Mouse (Mus musculus) macrophage (primary cell): Measurements from ENCODE around the gene Cpne9. TPM values are rescaled to one million over a fixed set of nuclear protein-coding genes. Genes with fewer than 3 reads are reported as not detected.

Experiments
- H3K27ac ChIP-seq: fragments of 350-480 bp; formaldehyde crosslinking; 2 replicates; pipeline ENCODE4 v1.9.0; 2021
- H3K36me3 ChIP-seq: fragments of 350-480 bp; formaldehyde crosslinking; 2 replicates; pipeline ENCODE4 v1.9.0; 2021; ENCODE audit errors: inconsistent target
- H3K4me3 ChIP-seq: fragments of 350-480 bp; formaldehyde crosslinking; 2 replicates; pipeline ENCODE4 v1.9.0; 2021; ENCODE audit errors: inconsistent target
- H3K79me2 ChIP-seq: fragments of 350-480 bp; formaldehyde crosslinking; 2 replicates; pipeline ENCODE4 v1.9.0; 2021; ENCODE audit errors: inconsistent target
- WGBS: methylation state at CpG from one replicate; pipeline ENCODE4 v1.1.7; 2026; ENCODE audit warnings: inconsistent platforms; ENCODE audit not compliant: missing documents; 5-methylcytosine and 5-hydroxymethylcytosine counted together
- polyA plus RNA-seq: library from polyadenylated mRNA; stranded (reverse); fragments of 250-400 nt; gene quantifications from 3 replicates; pipeline ENCODE4 v1.2.4, GENCODE M21; 2018; ENCODE audit warnings: inconsistent platforms

Cpne9 gene
- polyA plus RNA-seq, 1 experiment from 2014 or later, result not detected

DNA sequence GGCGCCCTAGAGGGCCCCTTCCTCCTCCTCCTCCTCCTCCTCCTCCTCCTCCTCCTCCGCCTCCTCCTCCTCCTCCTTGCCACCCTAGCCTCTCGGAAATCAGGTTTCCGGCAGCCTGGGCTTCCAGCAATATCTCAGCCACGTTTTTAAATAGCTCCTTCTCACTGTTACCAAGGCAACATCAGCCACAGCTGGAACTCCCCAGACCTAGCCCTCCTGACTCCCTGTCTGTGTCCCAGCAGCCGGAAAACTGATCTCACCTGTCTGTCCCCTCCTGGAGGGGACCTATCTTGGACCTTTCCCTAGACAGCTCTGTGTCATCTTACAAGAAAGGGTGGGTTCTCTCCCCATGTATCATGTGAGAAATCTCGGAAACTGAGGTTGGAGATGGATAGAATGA lies 60.2 kb downstream of the Cpne9 start:
- 35% methylated on average over 4 of the region's 7 CpGs for whole genome bisulfite sequencing
- H3K4me3 ChIP-seq, result peak overlapping the region; percentile 95

DNA sequence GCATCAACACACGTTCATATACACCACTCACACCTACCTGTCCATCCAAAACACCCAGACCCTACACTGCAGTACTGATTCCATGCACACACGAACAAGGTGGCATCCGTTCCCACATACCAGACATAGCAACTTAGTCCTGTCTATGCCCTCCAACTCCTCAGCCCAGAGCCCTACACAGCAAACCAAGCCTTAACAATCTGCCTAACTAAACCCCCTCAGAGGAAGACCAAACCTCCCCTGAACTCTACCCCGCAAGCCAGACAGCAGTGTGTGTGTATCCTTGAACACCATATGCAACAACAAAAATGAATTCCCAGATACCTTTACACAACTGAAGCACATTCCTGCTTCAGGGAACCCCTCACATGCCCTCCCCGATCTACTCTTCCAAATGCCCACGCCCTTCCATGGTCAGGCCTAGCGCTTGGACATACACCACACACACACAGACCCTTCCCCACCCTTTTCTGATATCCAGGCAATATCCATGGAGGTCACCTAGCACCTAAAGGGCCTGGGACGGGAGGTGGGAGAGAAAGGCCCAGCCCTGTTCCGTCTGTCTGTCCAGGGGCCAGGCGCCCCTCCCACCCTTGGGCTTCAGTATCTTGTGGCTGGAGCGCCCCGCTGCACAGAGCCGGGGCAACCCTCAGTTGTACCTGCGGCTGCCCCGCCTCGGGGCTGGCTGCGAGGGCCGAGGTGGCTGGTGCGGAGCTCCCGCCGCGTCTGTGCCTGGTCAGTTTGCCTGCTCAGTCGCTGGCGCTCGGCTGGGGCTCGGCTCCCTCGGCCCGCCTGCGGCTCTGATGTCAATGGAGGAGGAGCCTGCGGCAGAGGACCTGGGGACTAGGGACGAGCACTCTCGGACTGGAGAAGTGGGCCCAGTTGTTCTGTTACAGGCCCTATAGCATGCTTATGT lies 61.3 kb downstream of the Cpne9 start, which contains the start of gene Camk1:
TSS of gene Camk1 (minus strand) at position 808 of the 916 bp plus-strand sequence.
- H3K36me3 ChIP-seq, result peaks cover 21% of the 10 kb centered on the region
- WGBS, result 24% methylated on average over 22 of the region's 32 CpGs
- H3K27ac ChIP-seq, result peak within 1 kb of the TSS; percentile 94
- H3K4me3 ChIP-seq, result peak within 1 kb of the TSS; percentile 95
- H3K79me2 ChIP-seq, result peaks cover 50% of the 10 kb centered on the region

More for the DNA sequence above, 60.2 kb downstream of the Cpne9 start:
- H3K36me3 ChIP-seq, result peaks cover 33% of the 10 kb centered on the region
- H3K79me2 ChIP-seq, result peaks cover 53% of the 10 kb centered on the region
- peak overlapping the region; percentile 94 for H3K27ac ChIP-seq

DNA sequence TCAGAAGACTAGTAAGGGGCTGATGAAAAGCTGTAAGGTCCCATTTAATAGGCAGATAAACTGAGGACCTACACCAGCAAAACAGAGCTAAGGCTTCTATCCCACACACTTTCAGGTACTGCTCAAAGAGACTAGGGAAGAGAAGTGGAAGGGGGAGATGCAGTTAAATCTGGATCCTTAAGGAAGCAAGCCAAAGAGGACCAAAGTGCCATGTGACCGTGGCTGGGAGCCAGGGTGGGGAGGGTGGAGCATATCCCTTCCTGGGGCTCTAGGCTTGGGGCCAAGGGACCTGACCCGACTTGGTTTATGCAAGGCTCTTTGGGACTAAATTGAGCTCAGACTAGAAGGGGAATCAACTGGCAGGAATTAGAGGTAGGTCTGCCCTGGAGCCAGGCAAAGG lies 62.2 kb downstream of the Cpne9 start:
- no peak overlapping the region for H3K4me3 ChIP-seq
- H3K27ac ChIP-seq, result peak overlapping the region; percentile 94
- H3K79me2 ChIP-seq, result peaks cover 43% of the 10 kb centered on the region
- WGBS, result 56% methylated on average over 2 of the region's 2 CpGs
- peaks cover 12% of the 10 kb centered on the region for H3K36me3 ChIP-seq

DNA sequence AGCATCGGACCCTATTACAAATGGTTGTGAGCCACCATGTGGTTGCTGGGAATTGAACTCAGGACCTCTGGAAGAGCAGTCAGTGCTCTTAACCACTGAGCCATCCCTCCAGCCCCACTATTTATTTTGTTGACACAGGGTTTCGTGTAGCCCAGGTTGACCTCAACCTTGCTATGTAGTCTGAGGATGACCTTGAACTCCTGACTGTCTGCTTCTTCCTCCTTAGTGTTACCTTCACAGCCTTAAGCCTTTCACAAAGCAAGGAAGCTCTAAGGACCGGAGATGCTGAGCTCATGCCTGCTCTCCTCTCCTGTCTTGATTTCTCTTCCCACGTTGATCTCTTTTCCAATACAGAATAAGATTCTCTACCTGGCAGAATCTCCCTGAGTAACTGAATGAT lies 64.8 kb downstream of the Cpne9 start:
- WGBS, result 97% methylated on average over 4 of the region's 4 CpGs
- no peak overlapping the region for H3K27ac ChIP-seq
- H3K79me2 ChIP-seq, result peaks cover 18% of the 10 kb centered on the region
- no peaks in the 10 kb centered on the region for H3K36me3 ChIP-seq
- no peak overlapping the region for H3K4me3 ChIP-seq

DNA sequence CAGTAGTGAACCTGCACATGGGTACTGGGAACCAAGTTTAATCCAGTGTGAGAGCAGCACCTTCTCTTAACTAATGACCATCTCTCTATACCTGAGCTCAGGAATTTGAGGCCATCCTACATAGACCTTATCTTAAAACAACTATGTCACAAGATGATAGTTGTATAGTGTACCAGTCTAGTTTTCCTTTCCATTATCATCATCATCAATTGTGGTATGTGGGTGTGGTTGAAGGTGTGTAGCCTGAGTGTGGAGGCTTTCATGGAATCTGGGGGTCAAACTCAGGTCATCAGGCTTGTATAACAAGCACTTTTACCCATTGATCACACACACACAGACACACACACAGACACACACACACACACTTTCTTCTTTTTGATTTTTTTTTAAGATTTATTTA lies 68.4 kb downstream of the Cpne9 start:
- no peaks in the 10 kb centered on the region for H3K79me2 ChIP-seq

DNA sequence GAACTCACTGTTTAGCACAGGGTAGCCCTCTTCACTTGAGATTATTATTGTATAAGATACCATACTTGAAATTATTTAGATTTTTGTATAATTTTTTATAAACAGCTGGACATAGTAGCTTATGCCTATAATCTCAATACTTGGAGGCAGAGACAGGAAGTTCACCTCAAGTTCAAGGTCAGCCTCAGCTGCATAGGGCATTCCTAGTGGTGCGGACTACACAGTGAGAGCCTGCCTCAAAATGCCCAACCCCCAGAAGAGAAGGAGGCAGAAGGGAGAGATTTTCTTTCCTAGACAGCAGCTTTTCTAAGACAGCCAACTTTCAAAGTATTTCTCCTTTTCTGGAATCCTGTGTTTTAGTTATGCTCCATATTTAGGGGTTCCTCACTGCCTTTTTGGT lies 69.1 kb downstream of the Cpne9 start:
- 0 out of 2 replicates have a peak overlapping the region, but pooled peaks have one; percentile 2 for H3K27ac ChIP-seq
- no peaks in the 10 kb centered on the region for H3K79me2 ChIP-seq
- WGBS, result 88% methylated on average over 1 of the region's 1 CpGs
- H3K4me3 ChIP-seq, result no peak overlapping the region
- H3K36me3 ChIP-seq, result no peaks in the 10 kb centered on the region

More for the DNA sequence above, 68.4 kb downstream of the Cpne9 start:
- no peak overlapping the region for H3K4me3 ChIP-seq
- no peak overlapping the region for H3K27ac ChIP-seq
- H3K36me3 ChIP-seq, result no peaks in the 10 kb centered on the region

DNA sequence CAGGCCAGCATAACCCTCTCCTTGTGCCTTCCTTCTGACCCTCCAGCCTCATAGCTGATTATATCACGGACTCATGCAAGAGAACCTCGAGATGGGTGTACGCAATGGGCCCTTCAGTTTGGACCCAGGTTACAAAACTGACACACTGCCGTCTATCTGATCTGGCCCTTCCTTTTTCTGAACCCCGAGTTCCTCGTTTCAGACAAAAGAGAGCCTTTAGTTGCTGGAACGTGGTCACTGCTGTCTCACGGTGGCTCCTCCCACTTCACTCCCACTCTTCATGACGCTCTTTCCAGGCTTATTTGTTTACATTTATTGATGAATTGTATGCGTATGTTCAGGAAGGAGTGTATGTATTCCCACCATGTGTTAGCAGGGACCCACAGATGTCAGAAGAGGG lies 69.5 kb downstream of the Cpne9 start:
- H3K79me2 ChIP-seq, result no peaks in the 10 kb centered on the region
- no peaks in the 10 kb centered on the region for H3K36me3 ChIP-seq
- no peak overlapping the region for H3K4me3 ChIP-seq
- 24% methylated on average over 10 of the region's 10 CpGs for WGBS
- 0 out of 2 replicates have a peak overlapping the region, but pooled peaks have one; percentile 2 for H3K27ac ChIP-seq

DNA sequence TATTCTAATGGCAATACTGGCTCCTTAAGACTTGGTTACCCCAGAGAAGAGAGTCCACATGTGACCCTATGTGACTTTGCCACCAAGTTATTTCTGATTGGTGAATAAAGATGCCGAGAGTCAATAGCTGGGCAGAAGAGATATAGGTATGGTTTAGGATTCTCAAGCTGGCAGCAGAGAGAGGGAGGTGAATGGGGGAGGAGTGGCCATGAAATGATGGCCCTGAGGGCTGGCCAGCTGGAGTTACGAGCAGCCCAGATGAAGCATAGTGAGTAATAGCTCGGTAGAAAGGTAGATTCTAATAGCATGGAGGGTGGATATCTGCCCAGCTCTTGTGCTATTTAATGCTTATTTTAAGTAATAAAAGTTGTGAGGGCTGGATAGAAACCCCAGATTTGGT lies 70.7 kb downstream of the Cpne9 start:
- 100% methylated on average over 3 of the region's 3 CpGs for WGBS
- no peaks in the 10 kb centered on the region for H3K36me3 ChIP-seq
- no peaks in the 10 kb centered on the region for H3K79me2 ChIP-seq
- H3K4me3 ChIP-seq, result no peak overlapping the region
- H3K27ac ChIP-seq, result no peak overlapping the region

DNA sequence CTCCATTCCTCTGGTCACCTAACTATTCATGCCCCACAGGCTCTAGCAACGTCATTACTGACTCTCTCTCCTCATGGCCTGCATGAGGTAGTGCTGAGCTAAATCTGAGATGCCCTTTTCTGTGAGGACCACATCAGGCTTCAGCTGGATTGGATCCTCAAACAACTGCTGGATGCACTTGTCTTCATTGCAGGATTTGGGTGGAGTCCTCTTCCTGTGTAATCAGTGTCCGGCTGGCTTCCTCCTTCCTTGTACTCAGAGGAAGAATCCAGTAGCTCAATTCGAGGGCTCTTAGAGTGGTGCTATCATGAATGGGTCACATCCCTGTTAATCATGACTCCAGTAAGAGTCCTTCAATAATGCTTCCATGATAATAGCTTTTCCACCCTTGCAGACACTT lies 71.6 kb downstream of the Cpne9 start:
- no peaks in the 10 kb centered on the region for H3K79me2 ChIP-seq
- 76% methylated on average over 3 of the region's 3 CpGs for WGBS
- H3K27ac ChIP-seq, result no peak overlapping the region
- no peaks in the 10 kb centered on the region for H3K36me3 ChIP-seq
- no peak overlapping the region for H3K4me3 ChIP-seq

Other genes starting within 250 kb of the Cpne9 start
- 41.1 to 75.6 TPM (median 49.0 TPM) in 3 replicates for gene Thumpd3, start 236.1 kb upstream of the Cpne9 start, polyA plus RNA-seq
- 27.9 to 33.4 TPM (median 30.4 TPM) in 3 replicates for gene Setd5, start 204.9 kb upstream of the Cpne9 start, polyA plus RNA-seq
- gene Lhfpl4, start 86.9 kb upstream of the Cpne9 start, polyA plus RNA-seq, result not detected in 3 replicates
- 17.8 to 43.7 TPM (median 23.3 TPM) in 3 replicates for gene Mtmr14, start 44.5 kb upstream of the Cpne9 start, polyA plus RNA-seq
- 24.0 to 33.8 TPM (median 28.7 TPM) in 3 replicates for gene Brpf1, start 24.8 kb downstream of the Cpne9 start, polyA plus RNA-seq
- 5.2 to 11.7 TPM (median 7.6 TPM) in 3 replicates for gene Ogg1, start 44.7 kb downstream of the Cpne9 start, polyA plus RNA-seq
- gene Camk1, start 61.7 kb downstream of the Cpne9 start, polyA plus RNA-seq, result 148 to 193 TPM (median 166 TPM) in 3 replicates
- 21.8 to 25.0 TPM (median 22.9 TPM) in 3 replicates for gene Tada3, start 95.6 kb downstream of the Cpne9 start, polyA plus RNA-seq
- 315 to 508 TPM (median 391 TPM) in 3 replicates for gene Arpc4, start 95.8 kb downstream of the Cpne9 start, polyA plus RNA-seq
- gene Ttll3, start 107.0 kb downstream of the Cpne9 start, polyA plus RNA-seq, result 1.8 to 6.3 TPM (median 3.5 TPM) in 3 replicates
- gene Rpusd3, start 137.0 kb downstream of the Cpne9 start, polyA plus RNA-seq, result 1.5 to 5.0 TPM (median 4.2 TPM) in 3 replicates
- not detected in 3 replicates for gene Cidec, start 153.5 kb downstream of the Cpne9 start, polyA plus RNA-seq
- 14.3 to 38.5 TPM (median 29.7 TPM) in 3 replicates for gene Jagn1, start 160.3 kb downstream of the Cpne9 start, polyA plus RNA-seq
- gene Il17re, start 176.2 kb downstream of the Cpne9 start, polyA plus RNA-seq, result not detected in 3 replicates
- not detected in 3 replicates for gene Il17rc, start 189.1 kb downstream of the Cpne9 start, polyA plus RNA-seq
- 14.8 to 22.0 TPM (median 17.8 TPM) in 3 replicates for gene Creld1, start 201.0 kb downstream of the Cpne9 start, polyA plus RNA-seq
- not detected in 3 replicates for gene Prrt3, start 219.6 kb downstream of the Cpne9 start, polyA plus RNA-seq
- gene Emc3, start 249.3 kb downstream of the Cpne9 start, polyA plus RNA-seq, result 82.1 to 91.7 TPM (median 91.0 TPM) in 3 replicates
- gene Fancd2, start 249.4 kb downstream of the Cpne9 start, polyA plus RNA-seq, result 0.21 to 2.5 TPM (median 0.72 TPM) in 3 replicates